Mouse (Mus musculus) cerebellum, adult 2 months (tissue): ENCODE measurements around the gene Rreb1.

Experiments
- CTCF ChIP-seq: fragments of 200-500 bp; IDR thresholded peaks from 2 replicates; pipeline ENCODE4 v1.5.1; 2011; ENCODE audit warnings: low read depth, mild to moderate bottlenecking, control low read depth, low read length, moderate library complexity, borderline replicate concordance; ENCODE audit not compliant: insufficient read depth
- POLR2A ChIP-seq: fragments of 200-500 bp; IDR thresholded peaks from 2 replicates; pipeline ENCODE4 v1.6.1; 2011; ENCODE audit warnings: low read length, control low read depth, borderline replicate concordance; ENCODE audit not compliant: insufficient read depth

GRCm38 (mm10) chr13:37821413-37821812, 43.2 kb downstream of the Rreb1 start:
- TF ChIP-seq CTCF (no peak), POLR2A (no peak)
